Mouse (Mus musculus): ENCODE measurements around the gene Insl3. TPM values are rescaled to one million over a fixed set of nuclear protein-coding genes. Genes with fewer than 3 reads are reported as not detected.
A peak's percentile ranks its signal among the peaks of the same experiment; 100 is the strongest.

Insl3 gene
- total and polyA plus RNA-seq, 2 experiments from 2014 or later, result 3.4 TPM; not detected in 1

DNA sequence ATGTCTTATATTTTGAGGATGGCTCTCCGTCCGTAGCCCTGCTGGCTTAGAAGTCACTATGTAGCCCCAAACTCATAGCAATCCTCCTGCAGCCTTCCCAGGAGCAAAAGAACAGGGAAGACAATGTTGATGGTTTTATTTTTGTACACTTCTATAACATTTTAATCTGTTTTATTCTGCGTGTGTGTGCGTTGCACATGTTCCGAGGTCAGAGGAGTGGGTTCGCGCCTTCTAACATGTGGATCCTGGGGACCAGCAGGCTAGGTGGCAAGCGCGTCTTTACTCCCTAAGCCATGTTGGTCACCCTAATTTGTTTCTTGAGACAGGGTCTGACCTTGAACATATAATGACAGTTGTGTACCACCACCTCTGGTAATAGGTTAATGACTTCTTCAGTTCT, 12.2 kb upstream of the Insl3 start:
- ATAC-seq, result no peak
- Histone ChIP-seq H3K27ac (0 out of 2 replicates have a peak overlapping the region, but pooled peaks have one; percentile 78), H3K9ac (replicated peaks; ENCODE audit: low read length) (peak overlapping the region; percentile 69; the same call in 1 of the 2 replicates), H3K9me3 (ENCODE audit: low read length) (no peaks in the 10 kb centered on the region), H3K4me3 (ENCODE audit: low read length) (peak overlapping the region; percentile 63), H3K27me3 (ENCODE audit: insufficient read depth, low read length) (peaks cover 35% of the 10 kb centered on the region), H3K4me2 (ENCODE audit: low read depth, low read length) (peak overlapping the region; percentile 90), H3K36me3 (ENCODE audit: insufficient read depth, low read length) (no peaks in the 10 kb centered on the region), H3K4me1 (ENCODE audit: insufficient read depth, low read length) (peaks cover 14% of the 10 kb centered on the region)
- no peak for DNase-seq (ENCODE audit: low spot score)
- WGBS, result 58% methylated on average over 9 of the region's 9 CpGs
- TF ChIP-seq CTCF (IDR thresholded peaks at IDR 0.05; ENCODE audit: low read depth), result no peak

DNA sequence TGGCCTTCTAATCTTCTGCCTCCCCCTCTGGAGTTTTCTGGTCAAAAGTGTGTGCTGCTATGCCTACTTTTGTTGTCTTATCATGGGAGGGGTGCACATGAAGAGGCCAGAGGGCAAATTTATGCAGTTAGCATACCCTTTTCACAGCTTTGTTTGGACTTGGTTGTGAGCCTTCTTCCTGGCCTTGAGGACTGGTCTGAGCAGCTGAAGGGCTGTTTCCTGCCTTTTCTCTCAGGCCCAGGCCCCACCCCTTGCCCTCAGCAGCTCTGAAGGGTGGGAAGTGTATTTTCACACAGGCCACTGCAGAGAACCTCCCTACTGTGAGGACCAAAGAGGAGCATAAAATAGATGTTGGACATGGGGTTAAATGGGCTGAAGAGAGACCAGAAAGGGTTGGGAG, 11.5 kb upstream of the Insl3 start:
- peaks cover 42% of the 10 kb centered on the region for H3K27me3 ChIP-seq (ENCODE audit: insufficient read depth, low read length)
- H3K9ac ChIP-seq (replicated peaks; ENCODE audit: low read length), result no peak overlapping the region
- peaks cover 10% of the 10 kb centered on the region for H3K4me1 ChIP-seq (ENCODE audit: insufficient read depth, low read length)
- no peak overlapping the region for H3K27ac ChIP-seq
- no peak for TF ChIP-seq CTCF (IDR thresholded peaks at IDR 0.05; ENCODE audit: low read depth)
- DNase-seq (ENCODE audit: low spot score) (no peak), ATAC-seq (no peak)
- H3K4me2 ChIP-seq (ENCODE audit: low read depth, low read length), result no peak overlapping the region
- no peaks in the 10 kb centered on the region for H3K36me3 ChIP-seq (ENCODE audit: insufficient read depth, low read length)
- no peaks in the 10 kb centered on the region for H3K9me3 ChIP-seq (ENCODE audit: low read length)
- H3K4me3 ChIP-seq (ENCODE audit: low read length), result no peak overlapping the region

DNA sequence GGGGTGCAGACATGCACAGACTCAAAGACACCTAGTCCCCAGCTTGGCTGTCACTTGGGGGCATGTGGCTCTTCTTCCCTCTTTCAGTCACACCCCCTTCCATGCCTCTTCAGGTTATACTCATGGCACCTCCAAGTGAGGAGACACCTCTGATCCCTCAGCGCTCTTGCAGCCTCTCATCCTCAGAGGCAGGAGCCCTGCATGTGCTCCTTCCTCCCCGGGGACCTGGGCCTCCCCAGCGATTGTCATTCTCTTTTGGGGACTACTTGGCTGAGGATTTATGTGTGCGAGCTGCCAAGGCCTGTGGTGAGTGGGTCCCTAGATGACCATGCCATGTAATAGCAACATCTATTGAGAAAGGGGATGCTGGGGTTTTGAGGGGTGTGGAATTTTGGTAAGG, 10.8 kb upstream of the Insl3 start:
- H3K4me2 ChIP-seq (ENCODE audit: low read depth, low read length), result no peak overlapping the region
- ATAC-seq, result no peak; the same call in 1 of the 2 replicates
- H3K27me3 ChIP-seq (ENCODE audit: insufficient read depth, low read length), result peaks cover 48% of the 10 kb centered on the region
- WGBS, result 66% methylated on average over 4 of the region's 4 CpGs
- no peak for TF ChIP-seq CTCF (IDR thresholded peaks at IDR 0.05; ENCODE audit: low read depth)
- H3K9me3 ChIP-seq (ENCODE audit: low read length), result no peaks in the 10 kb centered on the region
- DNase-seq (ENCODE audit: low spot score), result no peak
- H3K4me3 ChIP-seq (ENCODE audit: low read length), result no peak overlapping the region
- H3K4me1 ChIP-seq (ENCODE audit: insufficient read depth, low read length), result peaks cover 10% of the 10 kb centered on the region
- H3K9ac ChIP-seq (replicated peaks; ENCODE audit: low read length), result no peak overlapping the region
- H3K36me3 ChIP-seq (ENCODE audit: insufficient read depth, low read length), result no peaks in the 10 kb centered on the region
- H3K27ac ChIP-seq, result no peak overlapping the region

DNA sequence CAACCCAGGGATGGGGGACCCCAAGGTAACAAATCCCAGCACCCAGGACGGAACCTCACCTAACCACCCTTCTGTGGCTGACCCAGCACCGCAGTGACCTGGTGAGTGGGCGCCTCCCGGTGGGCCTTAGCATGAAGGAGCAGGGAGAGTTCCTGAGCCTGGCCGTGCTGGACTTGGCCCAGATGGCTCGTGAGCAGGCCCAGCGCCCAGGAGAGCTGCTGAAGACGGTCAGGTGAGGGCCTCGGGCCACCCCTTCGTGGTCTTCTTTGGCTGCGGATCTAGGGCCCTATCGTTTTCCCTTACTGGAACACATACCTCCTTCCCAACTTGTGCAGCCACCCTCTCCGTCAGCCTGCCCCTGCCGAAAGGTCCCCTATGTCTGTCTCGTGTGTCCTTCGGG, 9.9 kb upstream of the Insl3 start:
- Histone ChIP-seq H3K27ac (no peak overlapping the region), H3K4me3 (ENCODE audit: low read length) (peak overlapping the region; percentile 35), H3K4me1 (ENCODE audit: insufficient read depth, low read length) (peaks cover 10% of the 10 kb centered on the region), H3K4me2 (ENCODE audit: low read depth, low read length) (peak overlapping the region; percentile 67), H3K9me3 (ENCODE audit: low read length) (no peaks in the 10 kb centered on the region), H3K36me3 (ENCODE audit: insufficient read depth, low read length) (no peaks in the 10 kb centered on the region), H3K27me3 (ENCODE audit: insufficient read depth, low read length) (peaks cover 57% of the 10 kb centered on the region), H3K9ac (replicated peaks; ENCODE audit: low read length) (0 out of 2 replicates have a peak overlapping the region, but pooled peaks have one; percentile 30)
- TF ChIP-seq CTCF (IDR thresholded peaks at IDR 0.05; ENCODE audit: low read depth), result no peak
- 18% methylated on average over 14 of the region's 16 CpGs for WGBS
- ATAC-seq (no peak), DNase-seq (ENCODE audit: low spot score) (no peak)

DNA sequence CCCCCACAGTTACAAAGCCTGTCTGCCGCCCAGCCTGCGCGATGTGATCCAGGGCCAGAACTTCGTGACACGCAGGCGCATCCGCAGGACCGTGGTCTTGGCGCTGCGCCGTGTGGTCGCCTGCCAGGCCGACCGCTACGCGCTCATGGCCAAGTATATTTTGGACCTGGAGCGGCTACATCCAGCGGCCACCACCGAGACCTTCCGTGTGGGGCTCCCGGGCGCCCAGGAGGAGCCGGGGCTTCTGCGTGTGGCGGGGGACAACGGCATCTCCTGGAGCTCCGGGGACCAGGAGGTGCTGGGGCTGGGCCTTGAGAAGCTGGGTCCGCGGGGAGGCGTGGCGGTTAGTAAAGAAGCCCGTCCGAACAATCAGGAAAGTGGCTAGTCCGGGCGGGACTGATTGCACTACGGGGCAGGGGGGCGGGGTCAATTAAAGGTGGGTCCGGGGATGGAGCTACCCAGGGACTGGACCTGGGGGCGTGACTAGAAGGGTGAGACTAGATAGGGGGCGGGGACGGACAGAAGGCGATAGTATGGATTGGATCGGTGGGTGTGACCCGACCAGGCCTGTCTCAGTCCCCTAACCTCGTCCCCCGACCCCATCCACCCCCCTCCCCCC, 9.4 kb upstream of the Insl3 start:
- peaks cover 63% of the 10 kb centered on the region for H3K27me3 ChIP-seq (ENCODE audit: insufficient read depth, low read length)
- no peaks in the 10 kb centered on the region for H3K36me3 ChIP-seq (ENCODE audit: insufficient read depth, low read length)
- peak overlapping the region; percentile 35 for H3K4me3 ChIP-seq (ENCODE audit: low read length)
- ATAC-seq (0 out of 2 replicates have a peak, but pooled peaks have one; percentile 3), DNase-seq (ENCODE audit: low spot score) (peak; percentile 45)
- H3K4me2 ChIP-seq (ENCODE audit: low read depth, low read length), result peak overlapping the region; percentile 67
- peaks cover 10% of the 10 kb centered on the region for H3K4me1 ChIP-seq (ENCODE audit: insufficient read depth, low read length)
- H3K9me3 ChIP-seq (ENCODE audit: low read length), result no peaks in the 10 kb centered on the region
- no peak for TF ChIP-seq CTCF (IDR thresholded peaks at IDR 0.05; ENCODE audit: low read depth)
- H3K27ac ChIP-seq, result no peak overlapping the region
- WGBS, result 4% methylated on average over 46 of the region's 46 CpGs
- H3K9ac ChIP-seq (replicated peaks; ENCODE audit: low read length), result peak overlapping the region; percentile 30; the same call in 1 of the 2 replicates

DNA sequence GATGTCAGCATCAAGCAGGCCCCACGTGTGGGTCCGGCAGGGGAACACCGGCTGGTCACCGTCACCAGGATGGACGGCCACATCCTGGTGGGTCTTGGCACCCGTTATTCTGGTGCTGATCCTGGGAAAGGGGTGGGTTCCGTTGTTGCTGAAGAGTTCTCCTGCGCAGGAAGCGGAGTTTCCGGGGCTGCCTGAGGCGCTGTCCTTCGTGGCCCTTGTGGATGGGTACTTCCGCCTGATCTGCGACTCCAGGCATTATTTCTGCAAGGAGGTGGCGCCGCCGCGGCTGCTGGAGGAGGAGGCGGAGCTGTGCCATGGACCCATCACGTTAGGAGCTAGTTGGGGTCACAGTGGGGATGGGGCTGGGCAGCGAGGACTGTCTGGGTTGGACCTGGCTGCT, 8.5 kb upstream of the Insl3 start:
- H3K4me1 ChIP-seq (ENCODE audit: insufficient read depth, low read length), result peaks cover 10% of the 10 kb centered on the region; the same call in 1 of the 2 replicates
- ATAC-seq (no peak), DNase-seq (ENCODE audit: low spot score) (no peak)
- H3K9me3 ChIP-seq (ENCODE audit: low read length), result no peaks in the 10 kb centered on the region
- no peaks in the 10 kb centered on the region for H3K36me3 ChIP-seq (ENCODE audit: insufficient read depth, low read length)
- TF ChIP-seq CTCF (IDR thresholded peaks at IDR 0.05; ENCODE audit: low read depth), result no peak
- H3K27ac ChIP-seq, result no peak overlapping the region
- WGBS, result 15% methylated on average over 21 of the region's 21 CpGs
- H3K4me2 ChIP-seq (ENCODE audit: low read depth, low read length), result no peak overlapping the region
- H3K4me3 ChIP-seq (ENCODE audit: low read length), result 0 out of 2 replicates have a peak overlapping the region, but pooled peaks have one; percentile 2
- no peak overlapping the region for H3K9ac ChIP-seq (replicated peaks; ENCODE audit: low read length)
- H3K27me3 ChIP-seq (ENCODE audit: insufficient read depth, low read length), result peaks cover 71% of the 10 kb centered on the region

DNA sequence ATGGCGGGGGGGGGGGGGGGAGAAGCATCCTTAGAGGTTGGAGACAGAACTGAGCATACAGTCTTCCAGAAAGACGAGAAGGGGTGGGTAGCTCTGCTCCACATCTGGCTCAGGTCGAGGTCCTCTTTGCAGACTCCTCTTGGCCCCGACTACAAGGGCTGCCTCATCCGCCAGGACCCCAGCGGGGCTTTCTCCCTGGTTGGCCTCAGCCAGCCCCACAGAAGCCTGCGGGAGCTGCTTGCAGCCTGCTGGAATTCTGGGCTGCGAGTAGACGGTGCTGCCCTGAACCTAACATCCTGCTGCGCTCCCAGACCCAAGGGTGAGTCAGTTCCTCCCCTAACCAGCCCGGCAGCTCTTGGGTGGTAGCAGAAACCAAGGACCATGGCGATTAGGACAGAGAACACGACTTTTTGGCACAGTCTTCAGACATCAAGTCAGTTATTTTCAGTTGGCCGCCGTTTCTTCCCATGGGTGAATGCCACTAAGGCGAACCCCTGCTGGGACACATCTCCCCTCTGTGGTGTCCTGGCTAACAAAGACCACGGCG, 7.6 kb upstream of the Insl3 start:
- TF ChIP-seq CTCF (IDR thresholded peaks at IDR 0.05; ENCODE audit: low read depth), result no peak
- H3K9ac ChIP-seq (replicated peaks; ENCODE audit: low read length), result no peak overlapping the region
- H3K27me3 ChIP-seq (ENCODE audit: insufficient read depth, low read length), result peaks cover 80% of the 10 kb centered on the region
- peaks cover 10% of the 10 kb centered on the region; the same call in 1 of the 2 replicates for H3K4me1 ChIP-seq (ENCODE audit: insufficient read depth, low read length)
- DNase-seq (ENCODE audit: low spot score), result no peak
- H3K36me3 ChIP-seq (ENCODE audit: insufficient read depth, low read length), result no peaks in the 10 kb centered on the region
- no peak for ATAC-seq
- 11% methylated on average over 17 of the region's 18 CpGs for WGBS
- no peak overlapping the region for H3K4me2 ChIP-seq (ENCODE audit: low read depth, low read length)
- H3K4me3 ChIP-seq (ENCODE audit: low read length), result no peak overlapping the region
- H3K27ac ChIP-seq, result no peak overlapping the region
- no peaks in the 10 kb centered on the region for H3K9me3 ChIP-seq (ENCODE audit: low read length)

Data from hindbrain, postnatal 0 days (tissue).